Mouse (Mus musculus) left cerebral cortex, postnatal 36 days (tissue): ENCODE measurements around the gene Tssc4. TPM values are rescaled to one million over a fixed set of nuclear protein-coding genes. Genes with fewer than 3 reads are reported as not detected.

Source experiments
- DNase-seq, 2 experiments: peaks; one replicate each; pipeline ENCODE4 v3.0.0; 2021 to 2022; ENCODE audit warnings: low spot score in 2 of 2, mixed read lengths in 1 of 2
- intact Hi-C: fragments of 180-260 bp; cut with DNase I; formaldehyde crosslinking; loops from one replicate; pipeline ENCODE4 v1.15.1; 2025
- total RNA-seq, 2 experiments: library from RNA; stranded (reverse); gene quantifications; 2 replicates each; pipeline ENCODE4 v1.2.3; 2021

Gene Tssc4
- total RNA-seq, 2 experiments from 2014 or later: 37.5 to 42.3 TPM

GRCm38 (mm10) chr7:143105258-143105897, 36.3 kb downstream of the Tssc4 start:
- intact Hi-C loops: no loop called here

GRCm38 (mm10) chr7:143106062-143106461, 37.0 kb downstream of the Tssc4 start, which contains the start of gene Kcnq1:
TSS of gene Kcnq1 (plus strand) at chr7:143106362.
- intact Hi-C loops: no loop called here

More at GRCm38 (mm10) chr7:143105258-143105897, 36.3 kb downstream of the Tssc4 start:
- no peak for DNase-seq

GRCm38 (mm10) chr7:143106672-143107465, 37.8 kb downstream of the Tssc4 start:
- intact Hi-C loops: no loop called here
- DNase-seq: no peak

More at GRCm38 (mm10) chr7:143106062-143106461, 37.0 kb downstream of the Tssc4 start, which contains the start of gene Kcnq1:
- DNase-seq: no peak

- intact Hi-C loops: no loop called here
- DNase-seq: no peak
These were observed 39.2 kb downstream of the Tssc4 start for GRCm38 (mm10) chr7:143108200-143108599.

- intact Hi-C loops: no loop called here
These were observed 40.1 kb downstream of the Tssc4 start for GRCm38 (mm10) chr7:143108996-143109660.

GRCm38 (mm10) chr7:143109696-143110095, 40.6 kb downstream of the Tssc4 start:
- DNase-seq: no peak
- intact Hi-C loops: no loop called here

More at GRCm38 (mm10) chr7:143108996-143109660, 40.1 kb downstream of the Tssc4 start:
- DNase-seq: no peak

- DNase-seq: no peak
- intact Hi-C loops: no loop called here
These were observed 41.8 kb downstream of the Tssc4 start for GRCm38 (mm10) chr7:143110803-143111202.

- intact Hi-C loops: no loop called here
- DNase-seq: no peak
These were observed 42.7 kb downstream of the Tssc4 start for GRCm38 (mm10) chr7:143111719-143112118.

GRCm38 (mm10) chr7:143112395-143112794, 43.3 kb downstream of the Tssc4 start:
- intact Hi-C loops: no loop called here
- no peak for DNase-seq

GRCm38 (mm10) chr7:143114773-143115172, 45.7 kb downstream of the Tssc4 start:
- intact Hi-C loops: no loop called here
- DNase-seq: no peak

- intact Hi-C loops: no loop called here
- DNase-seq: no peak
These were observed 47.5 kb downstream of the Tssc4 start for GRCm38 (mm10) chr7:143116521-143116920.

- no peak for DNase-seq
- intact Hi-C loops: no loop called here
These were observed 50.4 kb downstream of the Tssc4 start for GRCm38 (mm10) chr7:143119407-143119806.

GRCm38 (mm10) chr7:143119826-143120225, 50.8 kb downstream of the Tssc4 start:
- no peak for DNase-seq
- intact Hi-C loops: no loop called here

Other genes starting within 250 kb of the Tssc4 start
- 1 to 10 TPM; 1.7 to 2.7 TPM for gene Th, start 138.1 kb upstream of the Tssc4 start, total RNA-seq
- gene Ascl2, start 100.0 kb upstream of the Tssc4 start, total RNA-seq: under 1 TPM in 1 of 2 experiments, not detected in 1; 0.39 TPM
- under 1 TPM; 0.20 to 0.39 TPM for gene Tspan32, start 64.2 kb upstream of the Tssc4 start, total RNA-seq
- 100 to 1,000 TPM; 385 to 445 TPM for gene Cd81, start 16.5 kb upstream of the Tssc4 start, total RNA-seq
- gene Trpm5, start 25.4 kb downstream of the Tssc4 start, total RNA-seq: not detected
- under 1 TPM; 0.49 to 1.00 TPM for gene Kcnq1, start 37.1 kb downstream of the Tssc4 start, total RNA-seq